Mouse (Mus musculus): Measurements from ENCODE around the gene Clcn5. TPM values are rescaled to one million over a fixed set of nuclear protein-coding genes. Genes with fewer than 3 reads are reported as not detected.
A peak's percentile ranks its signal among the peaks of the same experiment; 100 is the strongest.

Gene Clcn5
- total RNA-seq, 2 experiments from 2014 or later: 10.8 to 18.2 TPM

GRCm38 (mm10) chrX:7256022-7256421 is 63.1 kb downstream of the Clcn5 start:
- intact Hi-C loops (cut with DNase I; ENCODE audit: low total_unique reads): no loop called here
- DNase-seq: no peak

- DNase-seq: no peak
- intact Hi-C loops (cut with DNase I; ENCODE audit: low total_unique reads): no loop called here
Measured at GRCm38 (mm10) chrX:7204099-7204498, 115.1 kb downstream of the Clcn5 start.

- DNase-seq: no peak
- intact Hi-C loops (cut with DNase I; ENCODE audit: low total_unique reads): no loop called here
Measured at GRCm38 (mm10) chrX:7203535-7203934, 115.6 kb downstream of the Clcn5 start.

GRCm38 (mm10) chrX:7197833-7198232 is 121.3 kb downstream of the Clcn5 start:
- no peak for DNase-seq
- intact Hi-C loops (cut with DNase I; ENCODE audit: low total_unique reads): no loop called here

- DNase-seq: no peak
- intact Hi-C loops (cut with DNase I; ENCODE audit: low total_unique reads): no loop called here
Measured at GRCm38 (mm10) chrX:7190816-7191215, 128.3 kb downstream of the Clcn5 start.

- intact Hi-C loops (cut with DNase I; ENCODE audit: low total_unique reads): no loop called here
- DNase-seq: peak; percentile 16
Measured at GRCm38 (mm10) chrX:7188311-7188807, 130.8 kb downstream of the Clcn5 start.

- DNase-seq: no peak
- intact Hi-C loops (cut with DNase I; ENCODE audit: low total_unique reads): no loop called here
Measured at GRCm38 (mm10) chrX:7187455-7188310, 131.5 kb downstream of the Clcn5 start.

- intact Hi-C loops (cut with DNase I; ENCODE audit: low total_unique reads): no loop called here
- no peak for DNase-seq
Measured at GRCm38 (mm10) chrX:7170156-7170555, 149.0 kb downstream of the Clcn5 start.

- DNase-seq: no peak
- intact Hi-C loops (cut with DNase I; ENCODE audit: low total_unique reads): no loop called here
Measured at GRCm38 (mm10) chrX:7168799-7169198, 150.4 kb downstream of the Clcn5 start.

- no peak for DNase-seq
- intact Hi-C loops (cut with DNase I; ENCODE audit: low total_unique reads): no loop called here
Measured at GRCm38 (mm10) chrX:7157976-7158375, 161.2 kb downstream of the Clcn5 start.

- peak; percentile 23 for DNase-seq
- intact Hi-C loops (cut with DNase I; ENCODE audit: low total_unique reads): no loop called here
Measured at GRCm38 (mm10) chrX:7156026-7156732, 163.0 kb downstream of the Clcn5 start.

- intact Hi-C loops (cut with DNase I; ENCODE audit: low total_unique reads): no loop called here
- DNase-seq: no peak
Measured at GRCm38 (mm10) chrX:7150129-7150528, 169.0 kb downstream of the Clcn5 start.

- DNase-seq: no peak
- intact Hi-C loops (cut with DNase I; ENCODE audit: low total_unique reads): no loop called here
Measured at GRCm38 (mm10) chrX:7146156-7146555, 173.0 kb downstream of the Clcn5 start.

GRCm38 (mm10) chrX:7121618-7122280 is 197.4 kb downstream of the Clcn5 start:
- intact Hi-C loops (cut with DNase I; ENCODE audit: low total_unique reads): no loop called here
- DNase-seq: no peak

- intact Hi-C loops (cut with DNase I; ENCODE audit: low total_unique reads): no loop called here
- DNase-seq: no peak
Measured at GRCm38 (mm10) chrX:7114885-7115284, 204.3 kb downstream of the Clcn5 start.

Small RNAs within 50 kb of the gene (microRNA-seq; reads per million reads assigned to microRNA genes)
- gene Mir188 (277 to 298 reads per million in 2 experiments), gene Mir362 (103 to 128 reads per million in 2 experiments), gene Mir500 (326 to 484 reads per million in 2 experiments), gene Mir501 (1,358 to 1,563 reads per million in 2 experiments), gene Mir532 (3,127 to 3,447 reads per million in 2 experiments)

Other genes with a start within 250 kb of the Clcn5 start
- under 1 TPM; 0.37 to 0.66 TPM for gene Usp27x, start 56.5 kb upstream of the Clcn5 start, total RNA-seq (2021)

Measured in gastrocnemius, postnatal 14 days (tissue).